Mouse (Mus musculus) forebrain, embryonic 16.5 days (tissue): ENCODE results near the gene Dnah2. TPM values are rescaled to one million over a fixed set of nuclear protein-coding genes. Genes with fewer than 3 reads are reported as not detected.
"Not testable (repeated sequence)": the region's sequence is repeated elsewhere in the genome, so short reads cannot be mapped to it uniquely, and the experiment has no call there.

Experiments used
- ATAC-seq: fragments of 200-750 bp; cut with Nextera tagmentation; 2 replicates; pipeline ENCODE4 v1.8.0; 2017; ENCODE audit warnings: mild to moderate bottlenecking, moderate library complexity
- H3K27ac ChIP-seq: fragments of 300-500 bp; sonication (generic); 2 replicates; pipeline ENCODE4 v1.5.1; 2014; ENCODE audit warnings: low read length, control low read depth
- H3K27me3 ChIP-seq: fragments of 300-500 bp; sonication (generic); replicated peaks from 2 replicates; pipeline ENCODE4 v1.6.1; 2014; ENCODE audit warnings: low read length; ENCODE audit not compliant: control insufficient read depth, insufficient read depth
- H3K36me3 ChIP-seq: fragments of 300-500 bp; sonication (generic); 2 replicates; pipeline ENCODE4 v1.6.1; 2014; ENCODE audit not compliant: control insufficient read depth, insufficient read depth
- H3K4me1 ChIP-seq: fragments of 300-500 bp; sonication (generic); replicated peaks from 2 replicates; pipeline ENCODE4 v1.6.1; 2014; ENCODE audit warnings: low read length; ENCODE audit not compliant: control insufficient read depth, insufficient read depth
- H3K4me2 ChIP-seq: fragments of 300-500 bp; sonication (generic); 2 replicates; pipeline ENCODE4 v1.6.1; 2014; ENCODE audit warnings: mild to moderate bottlenecking, low read length, control low read depth
- H3K4me3 ChIP-seq: fragments of 300-500 bp; sonication (generic); replicated peaks from 2 replicates; pipeline ENCODE4 v1.5.1; 2014; ENCODE audit warnings: mild to moderate bottlenecking, low read length, control low read depth
- H3K9ac ChIP-seq: fragments of 300-500 bp; sonication (generic); replicated peaks from 2 replicates; pipeline ENCODE4 v1.6.1; 2014; ENCODE audit warnings: low read depth, low read length, control low read depth
- H3K9me3 ChIP-seq: fragments of 300-500 bp; sonication (generic); 2 replicates; pipeline ENCODE4 v1.6.1; 2016; ENCODE audit warnings: low read length; ENCODE audit not compliant: control insufficient read depth
- WGBS: fragments of 180-500 bp; shearing (Covaris S2); extraction: QIAGEN DNeasy Blood & Tissue Kit; methylation state at CpG from one replicate; pipeline ENCODE4 v1.1.7; 2014; 5-methylcytosine and 5-hydroxymethylcytosine counted together
- polyA plus RNA-seq: library from polyadenylated mRNA; unstranded; fragments of >200 nt; fragmentation: Nextera tagmentation; extraction: Ambion mirVana; gene quantifications from 2 replicates; pipeline ENCODE4 v1.2.1, GENCODE M21; 2015

Dnah2 gene
- polyA plus RNA-seq, 1 experiment from 2014 or later, result 3.7 TPM

GRCm38 (mm10) chr11:69397581-69398057 is 151.3 kb downstream of the Dnah2 start:
- Histone ChIP-seq H3K27ac (no peak overlapping the region), H3K9ac (peak overlapping the region; percentile 22; the same call in 1 of the 2 replicates), H3K27me3 (no peaks in the 10 kb centered on the region), H3K4me2 (no peak overlapping the region), H3K4me3 (no peak overlapping the region; the same call in 1 of the 2 replicates), H3K9me3 (no peaks in the 10 kb centered on the region), H3K4me1 (peaks cover 23% of the 10 kb centered on the region), H3K36me3 (peaks cover 29% of the 10 kb centered on the region)
- WGBS, result 14% methylated on average over 24 of the region's 24 CpGs
- no peak for ATAC-seq

- Histone ChIP-seq H3K4me3 (no peak overlapping the region), H3K4me2 (peak overlapping the region; percentile 78), H3K4me1 (peaks cover 23% of the 10 kb centered on the region), H3K27me3 (no peaks in the 10 kb centered on the region), H3K27ac (no peak overlapping the region), H3K9ac (0 out of 2 replicates have a peak overlapping the region, but pooled peaks have one; percentile 14), H3K9me3 (no peaks in the 10 kb centered on the region), H3K36me3 (peaks cover 23% of the 10 kb centered on the region)
- ATAC-seq, result no peak
- WGBS, result 26% methylated on average over 11 of the region's 11 CpGs
Observed at GRCm38 (mm10) chr11:69396772-69397171, 152.1 kb downstream of the Dnah2 start.

DNA sequence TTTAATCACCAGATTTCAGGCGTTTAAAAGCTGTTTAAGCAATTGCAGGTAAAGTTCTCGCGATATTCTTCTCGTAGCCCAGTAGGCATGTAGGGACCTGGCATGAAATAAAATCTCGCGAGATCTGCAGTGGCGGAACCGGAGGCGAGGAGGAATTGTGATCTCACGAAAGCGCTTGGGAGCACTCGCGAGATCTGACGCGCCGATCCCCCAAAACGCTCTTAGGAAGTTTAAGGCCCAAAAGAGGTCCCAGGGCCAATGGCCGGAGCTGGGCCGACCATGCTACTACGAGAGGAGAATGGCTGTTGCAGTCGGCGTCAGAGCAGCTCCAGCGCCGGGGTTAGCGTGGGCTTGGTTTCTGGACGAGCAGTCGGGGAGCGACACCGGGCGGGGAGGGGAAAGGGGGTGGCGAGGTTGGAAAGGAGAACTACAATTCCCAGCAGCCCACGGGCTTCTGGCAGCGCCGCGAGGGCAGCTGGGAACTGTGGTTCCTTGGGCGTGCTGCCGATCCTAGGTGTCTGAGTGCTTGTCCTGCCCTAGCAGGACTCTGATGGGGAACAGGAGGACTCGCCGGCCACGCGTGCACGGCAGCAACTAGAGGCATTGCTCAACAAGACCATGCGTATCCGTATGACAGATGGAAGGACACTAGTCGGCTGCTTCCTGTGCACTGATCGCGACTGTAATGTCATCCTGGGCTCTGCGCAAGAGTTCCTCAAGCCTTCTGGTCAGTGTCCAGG is 153.1 kb downstream of the Dnah2 start:
- H3K9me3 ChIP-seq, result no peaks in the 10 kb centered on the region
- peak; percentile 94 for ATAC-seq
- under 1% methylated on average over 48 of the region's 48 CpGs for WGBS

GRCm38 (mm10) chr11:69395235-69395633 is 153.7 kb downstream of the Dnah2 start, which contains the start of the genes Naa38 and Cyb5d1:
Gene Naa38, plus strand, starts transcription at chr11:69395487.
Gene Cyb5d1, minus strand, starts transcription at chr11:69395631.
- 0% methylated on average over 19 of the region's 24 CpGs for WGBS
- Histone ChIP-seq H3K4me2 (peak within 1 kb of the TSS; percentile 78), H3K9ac (peak within 1 kb of the TSS; percentile 97), H3K4me1 (peaks cover 19% of the 10 kb centered on the region), H3K27ac (peak within 1 kb of the TSS; percentile 99), H3K4me3 (peak within 1 kb of the TSS; percentile 65)
- not testable (repeated sequence) for H3K36me3 ChIP-seq, H3K9me3 ChIP-seq, H3K27me3 ChIP-seq
- ATAC-seq, result peak; percentile 77

More for the DNA sequence above, 153.1 kb downstream of the Dnah2 start:
- Histone ChIP-seq H3K9ac (peak overlapping the region; percentile 97), H3K4me1 (peaks cover 18% of the 10 kb centered on the region), H3K4me3 (peak overlapping the region; percentile 65), H3K27me3 (no peaks in the 10 kb centered on the region), H3K4me2 (peak overlapping the region; percentile 78), H3K27ac (peak overlapping the region; percentile 99), H3K36me3 (peaks cover 13% of the 10 kb centered on the region)

DNA sequence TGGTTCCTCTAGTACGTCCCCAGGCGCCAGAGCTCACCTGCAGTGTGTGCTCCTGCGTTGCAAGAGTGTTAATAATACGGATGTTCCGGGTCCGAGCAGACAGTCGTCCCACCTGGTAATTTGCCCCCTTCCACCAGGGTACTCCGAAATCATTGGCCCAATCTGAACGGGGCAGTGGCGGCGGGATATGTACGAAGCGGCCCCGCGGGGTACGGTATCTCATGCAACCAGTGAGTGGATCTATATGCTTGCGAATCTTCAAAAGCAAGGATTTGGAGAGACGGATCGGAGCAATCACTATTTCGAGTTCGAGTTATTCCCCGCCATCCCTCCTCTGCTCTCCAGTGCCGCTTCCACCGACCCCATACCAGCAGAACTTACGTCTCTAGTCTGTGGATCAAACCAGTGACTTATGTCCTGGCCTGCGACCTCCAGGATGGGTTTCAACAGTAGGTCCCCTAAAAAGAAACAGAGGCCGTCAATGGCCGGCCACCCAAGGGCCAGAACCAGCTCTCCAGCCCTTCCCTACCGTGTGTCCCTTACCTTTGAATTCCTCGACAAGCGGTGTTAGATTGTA is 154.2 kb downstream of the Dnah2 start:
- not testable (repeated sequence) for ATAC-seq, H3K36me3 ChIP-seq, H3K27ac ChIP-seq, H3K9me3 ChIP-seq, H3K27me3 ChIP-seq
- Histone ChIP-seq H3K4me2 (peak overlapping the region; percentile 56), H3K4me1 (peaks cover 24% of the 10 kb centered on the region), H3K4me3 (peak overlapping the region; percentile 65), H3K9ac (peak overlapping the region; percentile 97)
- under 1% methylated on average over 31 of the region's 31 CpGs for WGBS

DNA sequence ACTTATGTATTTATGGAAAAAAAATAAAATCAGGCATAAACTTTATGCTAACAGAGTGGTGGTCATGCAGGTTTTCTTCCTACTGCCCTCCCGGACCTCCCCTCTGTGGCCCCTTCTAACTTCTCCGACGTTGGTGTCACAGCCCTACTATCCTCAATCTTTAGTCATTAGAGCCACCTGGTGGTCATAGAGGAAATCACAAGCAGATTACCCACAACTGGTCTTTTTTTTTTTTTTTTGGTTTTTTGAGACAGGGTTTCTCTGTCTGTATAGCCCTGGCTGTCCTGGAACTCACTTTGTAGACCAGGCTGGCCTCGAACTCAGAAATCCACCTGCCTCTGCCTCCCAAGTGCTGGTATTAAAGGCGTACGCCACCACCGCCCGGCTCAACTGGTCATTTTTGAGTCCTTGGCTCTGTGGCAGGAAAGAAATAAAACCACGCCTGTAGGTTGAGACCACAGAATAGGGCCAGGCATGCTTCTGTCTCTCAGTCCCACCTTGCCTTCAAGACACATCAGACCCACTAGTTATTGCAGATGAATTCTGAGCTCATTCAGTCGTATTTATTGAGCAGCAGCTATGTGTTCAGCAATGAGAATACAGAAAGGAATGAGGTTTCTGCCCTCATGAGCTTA is 158.4 kb downstream of the Dnah2 start:
- H3K36me3 ChIP-seq, result no peaks in the 10 kb centered on the region
- H3K27me3 ChIP-seq, result no peaks in the 10 kb centered on the region
- WGBS, result 51% methylated on average over 10 of the region's 10 CpGs
- no peak overlapping the region for H3K9ac ChIP-seq
- peak; percentile 17; the same call in 1 of the 2 replicates for ATAC-seq
- H3K4me2 ChIP-seq, result no peak overlapping the region
- no peaks in the 10 kb centered on the region for H3K9me3 ChIP-seq
- no peak overlapping the region for H3K4me3 ChIP-seq
- no peak overlapping the region for H3K27ac ChIP-seq
- H3K4me1 ChIP-seq, result peaks cover 15% of the 10 kb centered on the region

- Histone ChIP-seq H3K4me2 (no peak overlapping the region), H3K27me3 (no peaks in the 10 kb centered on the region), H3K9ac (no peak overlapping the region), H3K4me1 (peaks cover 15% of the 10 kb centered on the region), H3K9me3 (no peaks in the 10 kb centered on the region), H3K36me3 (no peaks in the 10 kb centered on the region), H3K27ac (no peak overlapping the region), H3K4me3 (no peak overlapping the region)
- 54% methylated on average over 14 of the region's 14 CpGs for WGBS
- ATAC-seq, result no peak
Observed at GRCm38 (mm10) chr11:69389531-69390399, 159.1 kb downstream of the Dnah2 start.

GRCm38 (mm10) chr11:69388680-69389079 is 160.2 kb downstream of the Dnah2 start:
- H3K4me3 ChIP-seq, result no peak overlapping the region
- no peak overlapping the region for H3K27ac ChIP-seq
- peaks cover 9% of the 10 kb centered on the region; the same call in 1 of the 2 replicates for H3K4me1 ChIP-seq
- ATAC-seq, result no peak
- no peaks in the 10 kb centered on the region for H3K36me3 ChIP-seq
- no peak overlapping the region for H3K4me2 ChIP-seq
- WGBS, result 94% methylated on average over 4 of the region's 4 CpGs
- H3K27me3 ChIP-seq, result no peaks in the 10 kb centered on the region
- H3K9me3 ChIP-seq, result no peaks in the 10 kb centered on the region
- H3K9ac ChIP-seq, result no peak overlapping the region
